Mouse (Mus musculus): Measurements from ENCODE around the gene Acyp1.

The Acyp1 gene

GRCm38 (mm10) chr12:85287809-85288485 lies at the start of gene Acyp1:
Acyp1 (minus strand) TSS chr12:85288438.
- DNase-seq: peak; percentile 42 to 47

GRCm38 (mm10) chr12:85337567-85338311 lies 49.5 kb upstream of the Acyp1 start:
- no peak for DNase-seq

GRCm38 (mm10) chr12:85330153-85330552 lies 41.9 kb upstream of the Acyp1 start:
- DNase-seq: no peak

- DNase-seq: no peak
Measured at GRCm38 (mm10) chr12:85308651-85309050, 20.4 kb upstream of the Acyp1 start.

- peak; percentile 80 to 88 for DNase-seq
Measured at GRCm38 (mm10) chr12:85305247-85305892, 17.1 kb upstream of the Acyp1 start.

GRCm38 (mm10) chr12:85304725-85305124 lies 16.5 kb upstream of the Acyp1 start:
- no peak for DNase-seq

- no peak for DNase-seq
Measured at GRCm38 (mm10) chr12:85303256-85303655, 15.0 kb upstream of the Acyp1 start.

- no peak for DNase-seq
Measured at GRCm38 (mm10) chr12:85298835-85299180, 10.6 kb upstream of the Acyp1 start.

- DNase-seq: no peak
Measured at GRCm38 (mm10) chr12:85298127-85298834, 10.0 kb upstream of the Acyp1 start.

GRCm38 (mm10) chr12:85297345-85297997 lies 9.2 kb upstream of the Acyp1 start:
- DNase-seq: no peak

GRCm38 (mm10) chr12:85296915-85297314 lies 8.7 kb upstream of the Acyp1 start:
- no peak for DNase-seq

GRCm38 (mm10) chr12:85295506-85295905 lies 7.3 kb upstream of the Acyp1 start:
- DNase-seq: no peak

- DNase-seq: no peak
Measured at GRCm38 (mm10) chr12:85292906-85293305, 4.7 kb upstream of the Acyp1 start.

- no peak for DNase-seq
Measured at GRCm38 (mm10) chr12:85292288-85292687, 4.0 kb upstream of the Acyp1 start.

GRCm38 (mm10) chr12:85291541-85291940 lies 3.3 kb upstream of the Acyp1 start:
- no peak for DNase-seq

- DNase-seq: no peak
Measured at GRCm38 (mm10) chr12:85290633-85291032, 2.4 kb upstream of the Acyp1 start.

- DNase-seq: peak; percentile 51 to 76
Measured at GRCm38 (mm10) chr12:85289157-85290000, 1.1 kb upstream of the Acyp1 start.

- DNase-seq: peak; percentile 90 to 91
Measured at GRCm38 (mm10) chr12:85288486-85289156, 383 bp upstream of the Acyp1 start, which contains the start of gene Zc2hc1c. Zc2hc1c (plus strand) TSS chr12:85288591.

GRCm38 (mm10) chr12:85286941-85287340 lies 1.3 kb downstream of the Acyp1 start:
- DNase-seq: peak in 1 of 2 experiments; percentile 57

- DNase-seq: no peak
Measured at GRCm38 (mm10) chr12:85284996-85285395, 3.2 kb downstream of the Acyp1 start.

GRCm38 (mm10) chr12:85284331-85284730 lies 3.9 kb downstream of the Acyp1 start:
- DNase-seq: no peak
